Mouse (Mus musculus): ENCODE measurements around the gene Prkn.

GRCm38 (mm10) chr17:11058986-11059385 is 218.8 kb downstream of the Prkn start:
- TF ChIP-seq GATA1 (IDR thresholded peaks at IDR 0.05; ENCODE audit: borderline replicate concordance, low read length) = no peak
- no peak for TF ChIP-seq FLI1 (IDR thresholded peaks at IDR 0.05; ENCODE audit: low read length)
